Mouse (Mus musculus): ENCODE data around the gene Foxp3.

GRCm38 (mm10) chrX:7632560-7632959, 59.1 kb downstream of the Foxp3 start:
- TF ChIP-seq CTCF (IDR thresholded peaks at IDR 0.05; ENCODE audit: borderline replicate concordance, insufficient read depth, low read depth, low read length) (no peak), POLR2A (IDR thresholded peaks at IDR 0.05; ENCODE audit: borderline replicate concordance, insufficient read depth, low read length) (no peak)

Data from cerebellum, adult 2 months (tissue).